Comparison of ENCODE assay signal across 15 mouse cellular contexts in genomic region chr7:73647140-73647539, GRCm38 (mm10).
DNase-seq lines count a peak whose midpoint lies in the region; ATAC-seq and TF ChIP-seq lines count a peak whose summit lies in the region.
"Had no signal": no experiment of that assay in that cellular context is flagged by ENCODE, and none has a peak within 500 bp of the region (broad histone marks: within the 10 kb centered on the region; RNA-seq: fewer than 3 reads in every experiment).

No protein-coding gene starts in this region.

- no peak for TF ChIP-seq CTCF in layer of hippocampus, adult 2 months (conservative IDR thresholded peaks at IDR 0.05)
- TF ChIP-seq CTCF in midbrain, postnatal 0 days (IDR thresholded peaks at IDR 0.05): no peak

- DNase-seq in forebrain, embryonic 10.5 days (ENCODE audit: extremely low spot score, low spot score): no peak
- DNase-seq in brain, adult 2 months (ENCODE audit: low read depth, low spot score): peak; percentile 80
- peak; percentile 48 to 61 for DNase-seq in layer of hippocampus, adult 2 months (ENCODE audit: low spot score in 2 of 2)
- DNase-seq in midbrain, postnatal 0 days (ENCODE audit: low spot score): peak; percentile 82
- no peak for DNase-seq in thymus, postnatal 10 days (ENCODE audit: low spot score in 2 of 2)
- DNase-seq in liver, embryonic 11.5 days (ENCODE audit: low spot score): no peak
- DNase-seq in kidney, adult 11 months: no peak
- DNase-seq: adrenal gland, postnatal 10 days; cerebellum, postnatal 25 days; heart, postnatal 4 days; kidney, postnatal 4 days; lung, postnatal 4 days; thymus, postnatal 25 days had no signal

- ATAC-seq in forebrain, embryonic 13.5 days: peak; percentile 67
- ATAC-seq in midbrain, postnatal 0 days (ENCODE audit: low FRiP score): peak; percentile 69; the same call in 1 of the 2 replicates
- ATAC-seq in liver, embryonic 11.5 days (replicated peaks; ENCODE audit: low FRiP score): no peak

- WGBS in forebrain, embryonic 13.5 days: 41% methylated on average over 4 of the region's 4 CpGs
- 83% methylated on average over 4 of the region's 4 CpGs for WGBS in forebrain, embryonic 10.5 days
- WGBS in midbrain, postnatal 0 days: 54% methylated on average over 4 of the region's 4 CpGs
- 79% methylated on average over 4 of the region's 4 CpGs for WGBS in liver, embryonic 11.5 days

- no peak overlapping the region for H3K9ac ChIP-seq in forebrain, embryonic 13.5 days
- H3K9ac ChIP-seq in midbrain, postnatal 0 days (replicated peaks; ENCODE audit: low read length, poor library complexity, severe bottlenecking): no peak overlapping the region
- no peak overlapping the region for H3K9ac ChIP-seq in liver, embryonic 11.5 days (ENCODE audit: low read depth, low read length)
- H3K9ac ChIP-seq: embryonic facial prominence, embryonic 15.5 days had no signal

- H3K4me3 ChIP-seq in forebrain, embryonic 13.5 days: no peak overlapping the region
- no peak overlapping the region for H3K4me3 ChIP-seq in forebrain, embryonic 10.5 days
- no peak overlapping the region; the same call in 1 of the 2 replicates for H3K4me3 ChIP-seq in layer of hippocampus, adult 2 months
- no peak overlapping the region for H3K4me3 ChIP-seq in midbrain, postnatal 0 days (ENCODE audit: low read depth, low read length)
- H3K4me3 ChIP-seq in liver, embryonic 11.5 days (ENCODE audit: low read depth, low read length): no peak overlapping the region
- H3K4me3 ChIP-seq: embryonic facial prominence, embryonic 15.5 days had no signal

- H3K27ac ChIP-seq in forebrain, embryonic 13.5 days: peak overlapping the region; percentile 84
- H3K27ac ChIP-seq in forebrain, embryonic 10.5 days: no peak overlapping the region
- peak overlapping the region; percentile 79 for H3K27ac ChIP-seq in layer of hippocampus, adult 2 months
- H3K27ac ChIP-seq in midbrain, postnatal 0 days (ENCODE audit: low read depth, low read length): no peak overlapping the region
- no peak overlapping the region for H3K27ac ChIP-seq in liver, embryonic 11.5 days (ENCODE audit: low read depth, low read length)
- H3K27ac ChIP-seq: embryonic facial prominence, embryonic 15.5 days had no signal

- H3K4me2 ChIP-seq in forebrain, embryonic 13.5 days: no peak overlapping the region
- no peak overlapping the region for H3K4me2 ChIP-seq in midbrain, postnatal 0 days (ENCODE audit: low read depth, low read length, poor library complexity, severe bottlenecking)
- no peak overlapping the region for H3K4me2 ChIP-seq in liver, embryonic 11.5 days
- H3K4me2 ChIP-seq: embryonic facial prominence, embryonic 15.5 days had no signal

- no peaks in the 10 kb centered on the region for H3K36me3 ChIP-seq in forebrain, embryonic 13.5 days (ENCODE audit: poor library complexity, severe bottlenecking)
- no peaks in the 10 kb centered on the region for H3K36me3 ChIP-seq in forebrain, embryonic 10.5 days (replicated peaks)
- H3K36me3 ChIP-seq in midbrain, postnatal 0 days (ENCODE audit: insufficient read depth, low read length): no peaks in the 10 kb centered on the region
- H3K36me3 ChIP-seq in liver, embryonic 11.5 days (ENCODE audit: control insufficient read depth, insufficient read depth, low read length): no peaks in the 10 kb centered on the region
- H3K36me3 ChIP-seq: embryonic facial prominence, embryonic 15.5 days had no signal

- H3K9me3 ChIP-seq in forebrain, embryonic 13.5 days (replicated peaks): no peaks in the 10 kb centered on the region
- peaks cover 5% of the 10 kb centered on the region; the same call in 1 of the 2 replicates for H3K9me3 ChIP-seq in forebrain, embryonic 10.5 days
- no peaks in the 10 kb centered on the region for H3K9me3 ChIP-seq in midbrain, postnatal 0 days (ENCODE audit: low read length)
- no peaks in the 10 kb centered on the region for H3K9me3 ChIP-seq in liver, embryonic 11.5 days (ENCODE audit: control insufficient read depth, low read length)
- H3K9me3 ChIP-seq: embryonic facial prominence, embryonic 15.5 days had no signal

- H3K4me1 ChIP-seq in forebrain, embryonic 13.5 days: peaks cover 31% of the 10 kb centered on the region
- H3K4me1 ChIP-seq in forebrain, embryonic 10.5 days: peaks cover 28% of the 10 kb centered on the region
- no peaks in the 10 kb centered on the region for H3K4me1 ChIP-seq in midbrain, postnatal 0 days (ENCODE audit: insufficient read depth, low read length)
- H3K4me1 ChIP-seq in liver, embryonic 11.5 days (replicated peaks; ENCODE audit: control insufficient read depth, insufficient read depth, low read length): no peaks in the 10 kb centered on the region

- H3K27me3 ChIP-seq in forebrain, embryonic 13.5 days: no peaks in the 10 kb centered on the region
- no peaks in the 10 kb centered on the region for H3K27me3 ChIP-seq in forebrain, embryonic 10.5 days (ENCODE audit: poor library complexity, severe bottlenecking)
- no peaks in the 10 kb centered on the region for H3K27me3 ChIP-seq in midbrain, postnatal 0 days (ENCODE audit: insufficient read depth, low read length)
- H3K27me3 ChIP-seq in liver, embryonic 11.5 days (replicated peaks; ENCODE audit: control insufficient read depth, insufficient read depth, low read length): no peaks in the 10 kb centered on the region
- H3K27me3 ChIP-seq: embryonic facial prominence, embryonic 15.5 days had no signal

Comparison
In these comparisons a context has a peak if more than half of its experiments do, and no peak if none do; other contexts are left out.
1. H3K27ac ChIP-seq: peak in forebrain, embryonic 13.5 days (single experiment) and layer of hippocampus, adult 2 months (single experiment); none in forebrain, embryonic 10.5 days (single experiment), midbrain, postnatal 0 days (single experiment) and liver, embryonic 11.5 days (single experiment).
2. DNase-seq: peak in brain, adult 2 months (single experiment), layer of hippocampus, adult 2 months (2 of 2) and midbrain, postnatal 0 days (single experiment); none in forebrain, embryonic 10.5 days (single experiment), thymus, postnatal 10 days (0 of 2), liver, embryonic 11.5 days (single experiment) and kidney, adult 11 months (single experiment).